In genomic region chr16:33693553-33693952, GRCm38 (mm10) we compare ENCODE assay signal across 26 mouse cellular contexts.
"Had no signal": no experiment of that assay in that cellular context is flagged by ENCODE, and none has a peak within 500 bp of the region (broad histone marks: within the 10 kb centered on the region; RNA-seq: fewer than 3 reads in every experiment).

No protein-coding gene starts in this region.

- DNase-seq: kidney, adult 8-10 months; kidney, postnatal 10 days; kidney, postnatal 36 days; layer of hippocampus, postnatal 36 days; liver, postnatal 0 days; lung, embryonic 14.5 days; midbrain, embryonic 14.5 days; right cerebral cortex, adult 18-20 months; right cerebral cortex, postnatal 14 days; right cerebral cortex, postnatal 4 days; spleen, adult 18-20 months; thymus, adult 2 months; thymus, postnatal 14 days; thymus, postnatal 4 days had no signal

- H3K27me3 ChIP-seq: kidney, embryonic 15.5 days; limb, embryonic 12.5 days; limb, embryonic 15.5 days; neural tube, embryonic 12.5 days; neural tube, embryonic 15.5 days had no signal

- ATAC-seq: liver, postnatal 0 days; lung, postnatal 0 days had no signal

- H3K4me2 ChIP-seq: kidney, embryonic 15.5 days; limb, embryonic 12.5 days; limb, embryonic 15.5 days; liver, embryonic 11.5 days; lung, embryonic 14.5 days; neural tube, embryonic 12.5 days; neural tube, embryonic 15.5 days had no signal

- H3K27ac ChIP-seq: kidney, embryonic 15.5 days; left cerebral cortex, adult 2 months; limb, embryonic 12.5 days; limb, embryonic 15.5 days; liver, embryonic 14.5 days; macrophage; midbrain, embryonic 10.5 days; neural tube, embryonic 12.5 days; neural tube, embryonic 15.5 days had no signal

- H3K9me3 ChIP-seq: kidney, embryonic 15.5 days; limb, embryonic 12.5 days; limb, embryonic 15.5 days; megakaryocyte, embryonic 14.5 days; midbrain, embryonic 10.5 days; neural tube, embryonic 12.5 days; neural tube, embryonic 15.5 days had no signal

- H3K4me3 ChIP-seq: kidney, embryonic 15.5 days; left cerebral cortex, adult 2 months; limb, embryonic 12.5 days; limb, embryonic 15.5 days; megakaryocyte, embryonic 14.5 days; midbrain, embryonic 10.5 days; neural tube, embryonic 12.5 days; neural tube, embryonic 15.5 days had no signal

- H3K9ac ChIP-seq: kidney, embryonic 15.5 days; limb, embryonic 12.5 days; limb, embryonic 15.5 days; liver, embryonic 14.5 days; liver, postnatal 0 days; lung, embryonic 14.5 days; neural tube, embryonic 12.5 days; neural tube, embryonic 15.5 days had no signal

- H3K36me3 ChIP-seq: kidney, embryonic 15.5 days; limb, embryonic 12.5 days; limb, embryonic 15.5 days; neural tube, embryonic 15.5 days had no signal
